Mouse (Mus musculus): ENCODE measurements around the gene Serpini2. TPM values are rescaled to one million over a fixed set of nuclear protein-coding genes. Genes with fewer than 3 reads are reported as not detected.
"Not testable (repeated sequence)": the region's sequence is repeated elsewhere in the genome, so short reads cannot be mapped to it uniquely, and the experiment has no call there.

Serpini2 gene
- polyA plus RNA-seq (2014; fragmentation: Nextera tagmentation; extraction: Ambion mirVana), result not detected in 2 replicates

GRCm38 (mm10) chr3:75269978-75270377, at the start of gene Serpini2:
TSS of gene Serpini2 (minus strand) at chr3:75270078.
- ATAC-seq (replicated peaks; ENCODE audit: insufficient number of reproducible peaks, low FRiP score, low TSS enrichment, low read depth) (no peak), DNase-seq (ENCODE audit: low spot score) (no peak)
- Histone ChIP-seq H3K27me3 (ENCODE audit: control insufficient read depth, insufficient read depth, low read length) (no peaks in the 10 kb centered on the region), H3K4me1 (ENCODE audit: control insufficient read depth, insufficient read depth, low read length) (no peaks in the 10 kb centered on the region), H3K4me2 (ENCODE audit: low read depth, low read length) (no peak within 1 kb of the TSS), H3K9me3 (replicated peaks; ENCODE audit: control insufficient read depth, low read length) (no peaks in the 10 kb centered on the region), H3K27ac (replicated peaks; ENCODE audit: low read depth, low read length) (no peak within 1 kb of the TSS), H3K9ac (replicated peaks; ENCODE audit: low read length) (no peak within 1 kb of the TSS), H3K4me3 (ENCODE audit: low read depth, low read length) (no peak within 1 kb of the TSS), H3K36me3 (replicated peaks; ENCODE audit: control insufficient read depth, insufficient read depth, low read depth, low read length) (no peaks in the 10 kb centered on the region)
- WGBS, result 83% methylated on average over 2 of the region's 2 CpGs

- Histone ChIP-seq H3K27ac (replicated peaks; ENCODE audit: low read depth, low read length) (no peak overlapping the region), H3K9me3 (replicated peaks; ENCODE audit: control insufficient read depth, low read length) (no peaks in the 10 kb centered on the region), H3K4me2 (ENCODE audit: low read depth, low read length) (no peak overlapping the region), H3K36me3 (replicated peaks; ENCODE audit: control insufficient read depth, insufficient read depth, low read depth, low read length) (no peaks in the 10 kb centered on the region), H3K4me1 (ENCODE audit: control insufficient read depth, insufficient read depth, low read length) (no peaks in the 10 kb centered on the region), H3K4me3 (ENCODE audit: low read depth, low read length) (no peak overlapping the region), H3K9ac (replicated peaks; ENCODE audit: low read length) (no peak overlapping the region), H3K27me3 (ENCODE audit: control insufficient read depth, insufficient read depth, low read length) (no peaks in the 10 kb centered on the region)
- DNase-seq (ENCODE audit: low spot score) (no peak), ATAC-seq (replicated peaks; ENCODE audit: insufficient number of reproducible peaks, low FRiP score, low TSS enrichment, low read depth) (no peak)
- WGBS, result 89% methylated on average over 4 of the region's 4 CpGs
These were observed 39.0 kb upstream of the Serpini2 start for GRCm38 (mm10) chr3:75308861-75309260.

- 80% methylated on average over 3 of the region's 3 CpGs for WGBS
- H3K27ac ChIP-seq (replicated peaks; ENCODE audit: low read depth, low read length), result no peak overlapping the region
- DNase-seq (ENCODE audit: low spot score), result no peak
These were observed 38.4 kb upstream of the Serpini2 start for GRCm38 (mm10) chr3:75308228-75308627.

GRCm38 (mm10) chr3:75305584-75305983, 35.7 kb upstream of the Serpini2 start:
- 86% methylated on average over 3 of the region's 3 CpGs for WGBS
- Histone ChIP-seq H3K4me1 (ENCODE audit: control insufficient read depth, insufficient read depth, low read length) (no peaks in the 10 kb centered on the region), H3K9ac (replicated peaks; ENCODE audit: low read length) (no peak overlapping the region), H3K36me3 (replicated peaks; ENCODE audit: control insufficient read depth, insufficient read depth, low read depth, low read length) (no peaks in the 10 kb centered on the region), H3K4me2 (ENCODE audit: low read depth, low read length) (no peak overlapping the region), H3K4me3 (ENCODE audit: low read depth, low read length) (no peak overlapping the region), H3K9me3 (replicated peaks; ENCODE audit: control insufficient read depth, low read length) (no peaks in the 10 kb centered on the region), H3K27me3 (ENCODE audit: control insufficient read depth, insufficient read depth, low read length) (no peaks in the 10 kb centered on the region), H3K27ac (replicated peaks; ENCODE audit: low read depth, low read length) (no peak overlapping the region)
- no peak for DNase-seq (ENCODE audit: low spot score)
- no peak for ATAC-seq (replicated peaks; ENCODE audit: insufficient number of reproducible peaks, low FRiP score, low TSS enrichment, low read depth)

More at GRCm38 (mm10) chr3:75308228-75308627, 38.4 kb upstream of the Serpini2 start:
- Histone ChIP-seq H3K4me3 (ENCODE audit: low read depth, low read length) (no peak overlapping the region), H3K9ac (replicated peaks; ENCODE audit: low read length) (no peak overlapping the region), H3K36me3 (replicated peaks; ENCODE audit: control insufficient read depth, insufficient read depth, low read depth, low read length) (no peaks in the 10 kb centered on the region), H3K27me3 (ENCODE audit: control insufficient read depth, insufficient read depth, low read length) (no peaks in the 10 kb centered on the region), H3K4me2 (ENCODE audit: low read depth, low read length) (no peak overlapping the region), H3K9me3 (replicated peaks; ENCODE audit: control insufficient read depth, low read length) (no peaks in the 10 kb centered on the region), H3K4me1 (ENCODE audit: control insufficient read depth, insufficient read depth, low read length) (no peaks in the 10 kb centered on the region)
- ATAC-seq (replicated peaks; ENCODE audit: insufficient number of reproducible peaks, low FRiP score, low TSS enrichment, low read depth), result no peak

GRCm38 (mm10) chr3:75304621-75305020, 34.7 kb upstream of the Serpini2 start:
- WGBS, result 91% methylated on average over 5 of the region's 5 CpGs
- Histone ChIP-seq H3K4me2 (ENCODE audit: low read depth, low read length) (no peak overlapping the region), H3K27me3 (ENCODE audit: control insufficient read depth, insufficient read depth, low read length) (no peaks in the 10 kb centered on the region), H3K9ac (replicated peaks; ENCODE audit: low read length) (no peak overlapping the region), H3K9me3 (replicated peaks; ENCODE audit: control insufficient read depth, low read length) (no peaks in the 10 kb centered on the region), H3K36me3 (replicated peaks; ENCODE audit: control insufficient read depth, insufficient read depth, low read depth, low read length) (no peaks in the 10 kb centered on the region), H3K4me1 (ENCODE audit: control insufficient read depth, insufficient read depth, low read length) (no peaks in the 10 kb centered on the region), H3K4me3 (ENCODE audit: low read depth, low read length) (no peak overlapping the region), H3K27ac (replicated peaks; ENCODE audit: low read depth, low read length) (no peak overlapping the region)
- no peak for DNase-seq (ENCODE audit: low spot score)
- no peak for ATAC-seq (replicated peaks; ENCODE audit: insufficient number of reproducible peaks, low FRiP score, low TSS enrichment, low read depth)

- Histone ChIP-seq H3K4me2 (ENCODE audit: low read depth, low read length) (no peak overlapping the region), H3K4me1 (ENCODE audit: control insufficient read depth, insufficient read depth, low read length) (no peaks in the 10 kb centered on the region), H3K36me3 (replicated peaks; ENCODE audit: control insufficient read depth, insufficient read depth, low read depth, low read length) (no peaks in the 10 kb centered on the region), H3K27me3 (ENCODE audit: control insufficient read depth, insufficient read depth, low read length) (no peaks in the 10 kb centered on the region), H3K27ac (replicated peaks; ENCODE audit: low read depth, low read length) (no peak overlapping the region), H3K4me3 (ENCODE audit: low read depth, low read length) (no peak overlapping the region), H3K9me3 (replicated peaks; ENCODE audit: control insufficient read depth, low read length) (no peaks in the 10 kb centered on the region), H3K9ac (replicated peaks; ENCODE audit: low read length) (no peak overlapping the region)
- no peak for DNase-seq (ENCODE audit: low spot score)
- no peak for ATAC-seq (replicated peaks; ENCODE audit: insufficient number of reproducible peaks, low FRiP score, low TSS enrichment, low read depth)
- 90% methylated on average over 2 of the region's 2 CpGs for WGBS
These were observed 31.2 kb upstream of the Serpini2 start for GRCm38 (mm10) chr3:75301072-75301471.

GRCm38 (mm10) chr3:75299464-75299863, 29.6 kb upstream of the Serpini2 start:
- 79% methylated on average over 1 of the region's 1 CpGs for WGBS
- not testable (repeated sequence) for H3K4me2 ChIP-seq (ENCODE audit: low read depth, low read length); DNase-seq (ENCODE audit: low spot score); H3K36me3 ChIP-seq (replicated peaks; ENCODE audit: control insufficient read depth, insufficient read depth, low read depth, low read length); H3K9me3 ChIP-seq (replicated peaks; ENCODE audit: control insufficient read depth, low read length); H3K27ac ChIP-seq (replicated peaks; ENCODE audit: low read depth, low read length); ATAC-seq (replicated peaks; ENCODE audit: insufficient number of reproducible peaks, low FRiP score, low TSS enrichment, low read depth); H3K4me3 ChIP-seq (ENCODE audit: low read depth, low read length); H3K9ac ChIP-seq (replicated peaks; ENCODE audit: low read length); H3K27me3 ChIP-seq (ENCODE audit: control insufficient read depth, insufficient read depth, low read length); H3K4me1 ChIP-seq (ENCODE audit: control insufficient read depth, insufficient read depth, low read length)

GRCm38 (mm10) chr3:75297758-75298111, 27.9 kb upstream of the Serpini2 start:
- DNase-seq (ENCODE audit: low spot score), result no peak
- Histone ChIP-seq H3K4me3 (ENCODE audit: low read depth, low read length) (no peak overlapping the region), H3K27ac (replicated peaks; ENCODE audit: low read depth, low read length) (no peak overlapping the region), H3K4me2 (ENCODE audit: low read depth, low read length) (no peak overlapping the region), H3K9ac (replicated peaks; ENCODE audit: low read length) (no peak overlapping the region), H3K36me3 (replicated peaks; ENCODE audit: control insufficient read depth, insufficient read depth, low read depth, low read length) (no peaks in the 10 kb centered on the region), H3K4me1 (ENCODE audit: control insufficient read depth, insufficient read depth, low read length) (no peaks in the 10 kb centered on the region), H3K27me3 (ENCODE audit: control insufficient read depth, insufficient read depth, low read length) (no peaks in the 10 kb centered on the region), H3K9me3 (replicated peaks; ENCODE audit: control insufficient read depth, low read length) (no peaks in the 10 kb centered on the region)
- ATAC-seq (replicated peaks; ENCODE audit: insufficient number of reproducible peaks, low FRiP score, low TSS enrichment, low read depth), result no peak
- WGBS, result 55% methylated on average over 3 of the region's 3 CpGs
